Mouse (Mus musculus) cerebellum, adult (tissue): Measurements from ENCODE around the gene Itgb1bp1.
A peak's percentile ranks its signal among the peaks of the same experiment; 100 is the strongest.

Experiments used
- ATAC-seq: cut with Nextera tagmentation; 2 replicates; pipeline ENCODE4 v1.9.2; 2017; ENCODE audit warnings: mild to moderate bottlenecking, moderate library complexity, mixed read lengths; ENCODE audit not compliant: insufficient number of reproducible peaks, low FRiP score, low TSS enrichment

Gene Itgb1bp1

GRCm38 (mm10) chr12:21260494-21261256 is 25.4 kb downstream of the Itgb1bp1 start:
- no peak for ATAC-seq

DNA sequence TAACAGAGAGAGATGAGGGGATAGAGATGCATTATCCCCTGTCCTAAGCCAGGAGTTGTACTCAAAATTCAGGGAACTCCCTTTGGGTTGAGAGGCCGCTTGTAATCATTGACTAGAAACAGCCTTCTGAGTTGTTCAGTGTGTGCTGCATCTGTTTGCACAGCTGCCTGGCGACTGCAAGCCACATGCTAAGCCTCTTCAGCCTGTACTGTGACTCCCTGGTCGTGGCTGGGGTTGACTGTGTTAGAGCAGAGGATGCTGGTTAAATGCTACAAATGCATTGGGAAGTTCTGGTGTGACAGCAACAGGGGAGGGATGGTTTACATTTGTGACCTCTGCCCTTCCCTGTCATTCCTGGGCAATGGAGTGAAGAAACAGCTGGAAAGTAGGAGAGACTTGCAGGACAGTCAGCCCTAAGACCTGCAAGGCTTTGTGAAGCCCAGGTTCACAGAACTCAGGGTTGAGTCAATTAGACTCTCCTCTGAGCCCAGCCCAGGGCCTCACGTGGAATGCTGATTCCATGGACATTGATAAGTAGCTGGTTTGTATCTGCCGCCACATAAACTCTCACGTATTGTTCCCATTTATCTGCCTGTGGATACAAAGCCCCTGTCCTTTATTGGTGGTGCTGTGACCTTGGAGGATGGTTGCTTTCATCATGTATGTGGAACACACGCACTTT is 38.2 kb downstream of the Itgb1bp1 start:
- no peak for ATAC-seq

DNA sequence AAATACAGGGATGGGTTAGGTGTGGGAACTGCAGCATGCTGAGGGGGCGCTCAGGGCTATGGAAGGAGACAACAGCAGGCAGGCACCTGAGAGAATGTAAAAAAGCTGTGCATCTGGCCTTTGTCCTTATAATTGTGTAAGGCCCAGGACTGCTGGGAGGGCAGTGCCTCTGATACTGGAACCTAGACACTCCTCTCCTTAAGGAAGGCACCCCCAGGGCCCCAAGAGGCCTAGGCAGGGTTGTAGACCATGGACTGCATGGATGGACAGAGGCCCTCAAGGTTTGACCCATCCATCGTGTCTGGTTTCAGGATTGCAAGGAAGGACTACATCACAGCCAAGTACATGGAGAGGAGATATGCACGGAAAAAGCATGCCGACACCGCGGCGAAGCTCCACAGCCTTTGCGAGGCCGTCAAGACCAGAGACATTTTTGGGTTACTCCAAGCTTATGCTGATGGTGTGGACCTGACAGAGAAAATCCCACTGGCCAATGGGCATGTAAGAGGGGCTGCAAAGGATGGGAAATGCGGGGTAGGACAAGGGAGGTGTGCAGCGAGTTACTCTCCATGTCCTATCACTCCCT is 41.6 kb downstream of the Itgb1bp1 start:
- ATAC-seq = no peak

GRCm38 (mm10) chr12:21241965-21242364 is 44.1 kb downstream of the Itgb1bp1 start:
- ATAC-seq = no peak

DNA sequence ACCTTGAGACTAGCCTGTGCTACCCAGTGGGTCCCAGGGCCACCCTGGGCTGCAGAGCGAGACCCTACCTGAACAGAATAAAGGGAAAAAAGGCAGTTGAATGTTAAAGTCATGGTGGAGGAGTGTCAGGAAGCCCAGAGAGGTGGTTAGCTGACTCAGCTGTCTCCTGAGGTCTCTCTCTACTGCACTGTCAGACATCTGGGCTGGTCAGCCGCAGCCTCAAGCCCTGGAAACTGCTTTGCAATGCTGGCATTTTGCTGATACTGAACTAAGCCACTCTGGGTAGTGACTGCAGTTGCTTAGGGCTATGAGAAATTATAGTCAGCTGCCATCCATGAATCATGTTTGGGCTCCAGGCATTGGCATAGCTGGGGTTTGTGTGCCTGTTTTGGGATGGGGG is 51.5 kb downstream of the Itgb1bp1 start:
- ATAC-seq = no peak

GRCm38 (mm10) chr12:21233727-21234126 is 52.4 kb downstream of the Itgb1bp1 start:
- ATAC-seq = no peak

DNA sequence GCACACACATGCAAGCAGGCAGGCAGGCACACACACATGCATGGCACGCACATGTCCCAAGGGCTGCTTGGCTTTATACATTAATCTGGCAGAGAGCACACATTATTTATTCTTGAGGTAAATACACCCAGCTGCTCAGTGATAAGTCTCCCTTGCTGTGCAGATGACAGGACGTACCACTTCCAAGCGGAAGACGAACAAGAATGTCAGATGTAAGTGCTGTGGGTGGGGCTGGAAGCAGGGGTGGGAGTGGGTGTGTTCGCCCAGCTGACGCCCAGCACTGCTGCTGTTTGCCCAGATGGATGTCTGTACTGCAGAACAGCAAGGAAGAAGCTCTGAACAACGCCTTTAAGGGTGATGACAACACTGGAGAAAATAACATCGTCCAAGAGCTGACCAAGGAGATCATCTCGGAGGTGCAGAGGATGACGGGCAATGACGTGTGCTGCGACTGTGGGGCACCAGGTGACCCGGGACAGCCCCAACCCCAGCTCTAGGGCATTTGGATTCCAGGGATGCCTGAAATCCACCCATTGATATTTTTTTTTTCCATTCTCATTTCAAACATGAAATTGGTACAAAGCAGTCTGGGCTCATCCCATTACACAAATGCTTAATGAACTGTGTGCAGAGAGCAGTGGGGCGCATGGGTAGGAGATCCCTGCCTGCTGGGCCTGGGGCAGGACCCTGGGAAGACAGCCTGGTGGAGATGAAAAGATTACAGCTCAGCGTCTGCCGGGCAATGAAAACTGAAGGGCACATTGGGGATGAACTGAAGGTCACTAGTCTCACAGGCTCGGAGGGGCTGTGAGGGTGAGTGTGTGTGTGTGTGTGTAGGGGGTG is 56.8 kb downstream of the Itgb1bp1 start:
- no peak for ATAC-seq

DNA sequence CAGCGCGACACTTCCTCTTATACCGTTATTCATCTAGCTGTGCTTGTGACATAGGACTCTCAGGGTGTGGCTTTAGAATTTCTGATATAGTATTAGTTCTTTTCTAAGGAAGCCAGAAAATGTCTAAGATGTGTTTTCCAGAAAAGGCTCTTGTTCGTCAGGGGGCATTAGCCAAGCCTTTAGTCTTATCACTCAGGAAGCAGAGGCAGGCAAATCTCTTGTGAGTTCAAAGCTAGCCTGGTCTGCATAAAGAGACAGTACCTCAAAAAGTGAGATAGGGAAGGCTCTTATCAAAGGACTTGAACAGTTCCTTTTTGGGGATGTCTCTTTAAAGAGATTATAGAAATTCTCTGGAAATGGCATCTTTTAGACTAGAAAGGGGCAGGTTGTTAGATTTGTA is 57.4 kb downstream of the Itgb1bp1 start:
- no peak for ATAC-seq

GRCm38 (mm10) chr12:21227076-21227980 is 58.8 kb downstream of the Itgb1bp1 start:
- ATAC-seq = peak; percentile 71

GRCm38 (mm10) chr12:21226316-21226715 is 59.8 kb downstream of the Itgb1bp1 start:
- no peak for ATAC-seq

GRCm38 (mm10) chr12:21225358-21225757 is 60.7 kb downstream of the Itgb1bp1 start:
- ATAC-seq = no peak

GRCm38 (mm10) chr12:21223923-21224322 is 62.2 kb downstream of the Itgb1bp1 start:
- ATAC-seq = no peak

DNA sequence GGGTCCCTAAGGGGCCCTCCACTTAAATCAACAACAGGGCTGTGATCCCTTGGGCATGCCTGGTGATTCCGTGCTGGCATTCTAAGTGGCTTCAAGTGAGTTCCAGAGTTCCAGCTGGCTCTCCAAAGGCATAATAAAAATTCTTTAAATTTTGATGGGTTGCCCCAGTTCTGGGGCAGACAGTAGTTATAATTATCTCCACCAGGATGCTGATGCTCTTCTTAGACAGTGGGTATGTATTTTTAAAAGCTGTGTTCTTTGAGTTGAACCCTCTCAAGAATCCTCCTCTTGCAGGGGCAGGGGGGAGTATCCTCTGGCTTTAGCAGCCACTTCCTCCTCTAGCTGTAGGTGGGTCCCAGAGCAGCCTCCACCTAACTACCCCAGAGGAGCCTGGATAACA is 65.5 kb downstream of the Itgb1bp1 start:
- no peak for ATAC-seq

- ATAC-seq = no peak
These were observed 68.2 kb downstream of the Itgb1bp1 start for GRCm38 (mm10) chr12:21217776-21218444.

DNA sequence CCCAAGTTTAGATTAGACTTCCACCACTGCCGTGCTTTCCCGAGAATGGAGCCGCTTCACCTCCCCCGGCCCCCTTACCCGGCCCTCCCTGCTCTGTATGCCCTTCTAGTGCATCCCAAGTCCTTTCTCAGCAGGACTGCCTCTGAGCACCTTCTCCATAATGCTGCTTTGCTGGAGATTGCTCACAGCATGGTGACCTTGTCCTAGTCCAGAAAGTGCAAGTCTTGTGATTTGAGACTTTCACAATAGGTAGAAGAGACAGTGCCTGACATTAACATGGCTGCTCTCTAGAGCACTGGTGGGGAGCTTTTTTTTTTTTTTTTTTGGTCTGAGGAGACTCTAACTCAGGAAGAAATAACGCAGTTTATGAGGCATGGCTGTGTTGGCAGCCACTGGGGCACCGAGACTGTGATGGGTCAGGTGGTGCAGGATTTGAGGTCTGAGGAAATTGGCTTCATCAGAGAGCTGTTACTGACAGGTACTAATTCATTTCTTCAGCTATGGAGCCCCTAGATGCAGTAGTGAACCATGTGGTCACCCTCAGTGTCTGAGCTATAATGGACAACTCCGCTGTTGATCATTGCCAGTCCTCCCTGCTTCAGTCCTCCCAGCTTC is 71.4 kb downstream of the Itgb1bp1 start:
- no peak for ATAC-seq

- ATAC-seq = no peak
These were observed 73.2 kb downstream of the Itgb1bp1 start for GRCm38 (mm10) chr12:21212876-21213275.

DNA sequence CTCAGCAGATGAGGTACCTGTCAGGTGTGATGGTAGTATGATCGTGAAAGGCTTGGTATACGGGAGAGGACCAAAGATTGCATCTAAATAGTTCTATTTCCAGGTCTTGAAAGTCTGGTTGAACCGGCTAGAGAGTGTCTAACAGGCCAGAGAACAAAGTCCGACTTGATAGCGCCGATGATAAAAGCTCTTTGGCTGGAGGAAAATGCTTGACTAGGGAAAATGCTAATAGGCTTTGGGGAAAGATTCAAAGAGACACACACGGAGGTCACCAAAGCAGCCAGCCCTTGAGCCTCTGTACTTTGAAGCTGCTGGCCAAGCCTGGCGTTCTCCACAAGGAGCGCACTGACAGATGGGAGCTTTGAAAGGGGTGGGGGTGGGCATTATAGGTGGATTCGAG is 76.8 kb downstream of the Itgb1bp1 start:
- ATAC-seq = no peak

DNA sequence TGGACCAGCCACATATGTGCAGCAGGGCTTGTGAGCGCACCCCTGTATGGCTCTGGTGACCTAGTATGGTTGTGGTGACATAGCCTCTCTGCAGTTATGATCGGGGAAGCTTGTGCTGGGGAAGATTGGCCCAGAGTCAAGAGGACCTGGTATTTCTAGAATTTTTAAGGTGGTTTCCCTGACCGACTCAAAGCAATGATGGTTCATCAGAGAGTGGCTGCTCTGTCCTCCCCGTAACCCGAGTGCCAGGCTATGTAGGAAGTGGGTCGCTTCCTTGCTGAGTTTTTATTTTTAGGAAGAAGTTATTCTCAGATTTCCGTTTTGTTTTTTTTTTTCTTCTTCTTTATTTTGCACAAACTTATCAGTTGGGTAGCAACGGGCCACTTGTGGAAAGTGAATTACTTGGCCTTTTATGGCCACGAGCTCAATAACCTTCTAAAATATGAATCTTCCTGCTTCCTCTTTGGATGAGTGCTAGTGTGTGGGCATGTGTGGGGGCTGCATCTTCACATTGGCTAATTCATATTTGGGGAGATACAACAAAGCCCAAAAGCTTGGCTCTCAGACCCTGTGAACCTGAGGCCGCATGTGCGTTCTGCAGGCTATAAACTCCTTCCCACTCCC is 77.8 kb downstream of the Itgb1bp1 start:
- no peak for ATAC-seq
